Mouse (Mus musculus): ENCODE results near the gene Arhgap45.

Gene Arhgap45

DNA sequence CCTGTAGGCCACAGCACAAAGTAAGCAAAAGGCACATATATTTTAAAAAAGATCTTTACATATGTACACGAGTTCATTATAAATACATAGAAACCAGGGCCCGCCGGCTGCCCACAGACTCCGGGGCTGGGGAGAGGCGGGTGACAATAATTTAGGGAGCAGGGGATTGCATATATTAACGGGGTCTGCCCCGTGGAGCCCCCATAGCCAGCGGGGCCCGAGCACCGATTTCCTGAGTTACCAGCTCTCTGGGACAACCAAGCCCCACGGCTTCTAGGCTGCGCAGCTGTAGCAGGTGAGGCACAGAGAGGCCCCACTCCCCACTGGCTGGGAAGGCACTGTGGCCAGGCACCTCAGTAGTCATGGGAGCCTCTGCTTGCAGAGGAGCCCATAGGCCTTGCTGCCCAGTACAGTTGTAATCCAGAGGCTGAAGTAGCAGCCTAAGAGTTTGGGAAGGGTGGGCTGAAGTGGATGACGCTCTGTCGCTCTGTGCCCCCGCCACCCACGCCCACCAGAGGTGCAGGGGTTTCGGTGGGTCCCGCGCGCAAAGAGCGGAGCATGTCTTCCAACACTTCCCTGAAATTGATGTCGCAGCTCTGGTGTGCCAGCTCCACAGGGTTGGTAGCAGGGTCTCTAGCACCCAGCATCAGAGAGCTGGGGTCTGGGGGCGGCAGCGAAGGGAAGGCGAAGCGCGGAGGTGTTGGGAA lies 40.7 kb downstream of the Arhgap45 start:
- no peak for DNase-seq

DNA sequence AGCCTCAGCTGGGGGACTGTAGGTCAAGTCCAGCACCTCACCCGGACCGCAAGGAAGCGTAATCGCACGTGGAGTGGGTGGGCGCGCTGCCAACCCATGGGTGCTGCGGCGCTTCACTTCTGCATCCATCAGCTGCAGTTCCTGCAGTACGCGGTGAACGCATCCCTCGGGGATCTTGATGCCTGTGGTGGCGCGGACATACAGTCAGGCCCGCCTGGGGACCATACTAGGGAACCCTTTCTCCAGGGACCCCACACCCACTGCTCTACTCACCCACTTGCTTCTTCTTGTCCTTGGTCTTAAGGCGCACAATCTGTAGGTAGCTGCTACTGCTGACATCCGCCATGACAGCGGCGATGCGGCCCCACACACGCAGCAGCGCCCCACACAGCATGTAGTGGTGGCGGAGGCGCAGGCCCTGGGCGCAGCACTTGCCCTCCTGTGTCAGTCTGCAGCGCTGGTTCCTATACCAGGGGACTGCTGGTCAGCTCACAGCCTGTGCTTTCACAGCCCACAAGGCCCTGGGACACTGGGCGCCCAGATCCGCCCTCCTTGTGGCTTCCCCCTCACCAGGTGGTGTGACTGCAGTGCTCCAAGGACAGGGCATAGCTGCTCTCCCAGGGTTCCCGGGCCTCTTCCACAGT lies 41.4 kb downstream of the Arhgap45 start:
- peak in 1 of 2 experiments; percentile 52 for DNase-seq

DNA sequence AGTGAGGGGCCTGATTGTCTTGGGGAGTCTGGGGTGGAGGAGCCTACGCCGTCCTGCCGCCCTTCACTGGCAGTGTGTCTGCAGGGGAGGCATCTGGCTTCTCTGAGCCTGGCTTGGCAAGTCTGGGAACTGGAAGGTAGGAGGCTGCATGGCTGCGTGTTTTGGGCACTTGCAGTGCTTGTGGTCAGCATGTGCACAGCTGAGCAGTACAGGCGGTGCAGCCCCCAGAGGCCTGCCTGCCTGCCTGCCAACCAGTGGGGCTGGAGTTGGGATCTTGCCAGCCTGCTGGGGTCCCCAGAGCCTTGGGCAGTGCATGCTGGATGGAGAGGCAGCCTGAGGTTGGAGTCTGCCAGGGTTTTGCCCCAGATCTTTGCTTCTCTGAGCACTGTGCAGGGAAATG lies 46.7 kb downstream of the Arhgap45 start:
- DNase-seq: no peak

DNA sequence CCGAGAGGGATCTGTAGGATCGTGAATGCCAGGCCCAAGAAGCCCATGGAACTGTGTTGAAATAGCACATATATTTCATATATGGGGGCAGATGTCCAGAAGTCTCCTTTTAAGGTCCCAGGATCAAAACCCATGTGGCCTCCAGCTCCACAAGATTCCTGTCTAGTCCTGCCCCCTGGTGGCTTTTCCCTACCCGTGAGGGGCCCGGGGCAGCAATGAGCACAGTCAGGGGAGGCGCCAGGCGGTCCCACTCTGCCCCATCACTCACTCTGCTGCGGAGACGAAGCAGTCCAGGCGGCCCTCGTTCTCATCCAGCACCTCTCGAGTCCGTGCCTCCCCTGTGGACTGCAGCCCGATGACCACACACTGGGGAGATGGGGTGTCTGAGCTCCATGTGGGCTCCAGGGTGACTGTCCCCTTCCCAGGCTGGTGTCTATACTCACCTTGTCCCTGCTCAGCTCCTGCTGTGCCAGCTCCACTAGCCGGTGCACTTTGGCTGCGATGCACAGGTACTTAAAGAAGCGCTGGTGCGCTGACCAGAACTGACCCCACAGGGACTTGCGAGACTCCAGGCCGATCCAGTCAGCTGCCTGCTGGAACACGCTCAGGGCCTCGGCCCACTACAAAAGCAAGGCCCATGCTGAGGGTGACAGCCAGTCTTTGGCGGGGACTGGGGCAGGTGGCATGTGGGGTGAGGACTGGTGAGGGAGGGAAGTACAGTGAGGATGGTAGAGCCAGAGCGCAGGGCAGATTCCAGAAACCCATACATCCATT lies 47.6 kb downstream of the Arhgap45 start:
- DNase-seq: no peak

DNA sequence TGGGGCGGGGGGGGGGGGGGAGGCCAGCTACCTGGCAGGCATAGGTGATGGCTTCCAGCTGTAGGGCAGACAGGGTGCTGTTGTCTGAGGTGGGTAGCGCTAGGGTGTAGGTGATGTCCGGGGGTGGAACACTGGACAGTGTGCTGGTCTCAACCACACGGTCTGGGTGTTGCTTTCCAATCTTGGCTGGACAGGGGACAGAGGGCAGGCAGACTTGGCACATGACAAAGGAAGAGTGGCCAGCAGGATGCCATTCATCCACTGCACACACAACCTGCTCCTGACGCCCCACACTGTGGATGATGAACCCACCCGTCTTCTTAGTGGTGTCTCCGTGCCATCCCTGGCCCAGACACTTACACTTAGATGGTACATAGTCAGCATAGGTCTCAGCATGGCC lies 52.8 kb downstream of the Arhgap45 start:
- DNase-seq: no peak

DNA sequence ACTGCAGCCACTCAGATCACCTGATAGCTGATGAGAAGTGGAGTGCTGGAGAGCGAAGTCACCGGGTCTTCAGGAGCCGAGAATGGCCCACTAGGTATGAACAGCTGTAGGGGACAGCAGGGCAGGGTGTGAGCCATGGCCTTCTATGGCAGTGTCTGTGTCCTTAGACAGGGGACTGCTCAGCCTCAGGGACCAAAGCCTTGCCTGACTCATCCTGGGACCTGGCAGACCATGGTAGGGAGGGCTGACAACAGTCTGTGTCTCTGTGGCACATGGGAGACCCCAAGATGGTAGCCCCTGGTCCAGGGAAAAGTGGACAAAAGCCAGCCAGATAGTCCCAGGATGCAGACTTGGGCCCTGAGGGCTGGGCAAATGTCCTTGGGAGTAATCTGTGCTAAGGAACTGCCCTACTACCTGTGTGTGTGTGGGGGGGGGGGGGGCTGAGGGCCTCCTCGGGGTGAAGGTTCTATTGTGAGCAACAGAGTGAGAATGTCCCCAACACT lies 53.5 kb downstream of the Arhgap45 start:
- DNase-seq: no peak

DNA sequence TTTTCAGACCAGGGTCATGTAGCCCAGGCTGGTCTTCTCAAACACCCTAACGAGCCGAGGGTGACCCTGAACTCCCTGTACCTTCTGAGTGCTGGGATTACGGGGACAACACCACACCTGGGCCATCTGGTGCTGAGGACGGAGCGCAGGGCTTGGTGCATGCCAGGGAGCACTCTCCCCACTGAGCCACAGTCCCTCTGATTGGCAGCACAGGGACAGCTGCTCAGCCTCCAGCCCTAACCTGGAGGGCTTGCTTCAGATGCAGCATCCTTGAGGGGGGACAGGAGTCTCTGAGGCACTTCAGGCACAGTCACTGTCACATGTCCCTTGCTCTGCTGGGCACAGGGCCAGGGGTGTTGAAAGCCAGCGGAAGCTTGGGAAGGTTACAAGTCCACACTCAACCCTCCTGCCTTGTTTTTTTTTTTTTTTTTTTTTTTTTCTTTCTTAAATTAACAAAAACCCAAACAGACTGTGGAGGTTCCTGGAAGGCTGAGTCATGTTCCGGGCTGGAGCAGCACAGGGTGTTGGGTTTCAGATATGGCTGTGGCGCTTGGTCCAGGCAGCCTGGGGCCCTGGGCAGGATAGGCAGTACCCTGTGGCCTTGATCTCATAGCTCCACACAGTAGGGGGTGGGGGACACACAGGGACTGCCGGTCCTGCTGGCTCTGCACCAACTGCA lies 54.5 kb downstream of the Arhgap45 start:
- DNase-seq: peak; percentile 91 to 93

DNA sequence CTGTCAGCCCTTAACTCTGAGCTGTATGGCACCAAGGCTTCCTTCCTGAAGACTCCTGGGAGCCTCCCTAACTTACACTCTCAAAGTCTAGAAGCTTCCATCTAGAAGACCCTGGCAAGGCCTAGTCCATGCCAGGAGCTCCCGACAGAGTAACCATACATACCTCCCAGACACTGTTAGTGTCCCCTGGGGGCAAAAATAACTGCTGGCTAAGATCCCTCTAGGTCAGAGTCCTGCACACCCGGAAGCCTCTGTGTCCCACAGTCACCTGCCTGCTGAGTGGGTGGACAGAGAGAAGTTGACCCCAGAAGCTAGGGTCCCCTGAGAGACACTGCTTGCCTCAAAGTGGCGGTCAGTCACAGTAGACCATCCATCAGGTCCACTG lies 55.1 kb downstream of the Arhgap45 start:
- DNase-seq: no peak

DNA sequence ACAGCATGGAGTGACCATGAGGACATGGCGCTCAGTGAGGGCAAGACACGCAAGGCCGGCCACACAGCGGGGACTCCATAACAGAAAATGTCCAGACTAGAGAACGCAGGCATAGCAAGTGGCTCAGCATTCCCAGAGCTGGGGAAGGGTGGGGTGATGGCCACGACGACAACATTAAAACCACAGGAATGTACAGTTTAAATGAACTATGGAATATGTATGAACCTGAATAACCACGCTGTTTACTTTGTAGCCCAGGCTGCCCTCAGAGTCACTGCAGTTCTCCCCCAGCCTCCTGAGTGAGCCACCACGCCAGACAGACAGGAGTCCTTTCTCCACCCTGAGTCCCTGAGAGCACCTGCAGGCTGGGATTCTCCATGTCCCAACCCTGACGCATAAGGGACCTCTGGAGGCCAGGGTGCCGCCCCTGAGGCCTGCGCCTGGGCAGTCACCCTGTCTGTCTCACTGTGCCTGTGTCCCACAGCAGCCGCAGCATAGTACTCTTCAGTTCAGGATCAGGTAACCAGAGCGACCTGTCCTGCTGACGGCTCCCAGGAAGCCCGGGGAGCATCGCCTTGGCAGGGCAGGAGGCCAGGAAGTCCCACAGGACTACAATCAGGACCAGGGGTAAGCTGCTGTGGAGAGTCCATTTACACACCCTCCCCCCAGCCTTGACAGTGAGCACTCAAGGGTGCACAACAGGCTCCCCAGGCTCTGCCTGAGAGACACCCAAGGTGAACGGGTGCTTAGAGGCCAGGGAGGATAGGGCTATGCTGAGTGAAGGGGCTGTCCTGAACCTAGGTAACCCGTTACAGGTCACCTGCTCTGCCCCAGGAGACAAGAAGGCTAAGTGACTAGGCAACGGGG lies 56.4 kb downstream of the Arhgap45 start:
- peak in 1 of 2 experiments; percentile 43 for DNase-seq

DNA sequence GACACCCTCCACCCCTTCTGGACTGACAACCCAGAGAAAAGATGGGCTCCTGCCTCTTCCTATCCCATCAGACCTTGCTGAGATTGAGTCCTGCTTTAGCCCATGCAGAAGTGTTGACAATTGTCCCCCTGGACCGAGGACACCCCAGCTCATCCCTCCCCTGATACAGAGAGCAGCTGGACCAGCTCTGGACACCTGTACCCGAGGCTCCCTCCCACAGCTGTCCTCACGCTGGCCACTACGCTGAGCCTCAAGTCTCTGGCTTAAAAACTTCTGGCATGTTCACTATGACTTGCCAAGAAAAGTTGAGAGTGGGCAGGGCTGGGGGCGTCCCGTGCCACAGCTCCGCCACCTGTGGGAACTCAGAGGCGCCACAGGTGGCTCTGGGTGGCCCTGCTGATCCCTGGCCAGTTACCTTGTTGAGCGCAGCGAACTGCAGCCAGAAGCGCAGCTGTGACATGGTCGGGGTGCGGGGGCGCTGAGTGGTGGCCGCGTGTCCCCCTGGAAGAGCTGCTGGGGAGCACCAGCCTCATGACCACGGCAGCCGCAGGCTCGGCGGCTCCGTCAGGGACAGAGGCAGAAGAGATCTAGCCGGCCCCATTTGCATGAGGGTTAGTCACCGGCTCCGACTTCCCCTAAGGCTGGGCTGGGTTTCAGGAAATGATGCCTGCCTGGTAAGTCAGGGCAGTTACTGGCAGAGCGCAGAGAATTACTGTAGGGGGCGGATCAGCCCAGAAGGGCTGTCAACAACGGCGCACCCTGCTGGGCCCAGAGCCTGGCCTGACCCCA lies 58.6 kb downstream of the Arhgap45 start:
- peak; percentile 92 to 95 for DNase-seq

DNA sequence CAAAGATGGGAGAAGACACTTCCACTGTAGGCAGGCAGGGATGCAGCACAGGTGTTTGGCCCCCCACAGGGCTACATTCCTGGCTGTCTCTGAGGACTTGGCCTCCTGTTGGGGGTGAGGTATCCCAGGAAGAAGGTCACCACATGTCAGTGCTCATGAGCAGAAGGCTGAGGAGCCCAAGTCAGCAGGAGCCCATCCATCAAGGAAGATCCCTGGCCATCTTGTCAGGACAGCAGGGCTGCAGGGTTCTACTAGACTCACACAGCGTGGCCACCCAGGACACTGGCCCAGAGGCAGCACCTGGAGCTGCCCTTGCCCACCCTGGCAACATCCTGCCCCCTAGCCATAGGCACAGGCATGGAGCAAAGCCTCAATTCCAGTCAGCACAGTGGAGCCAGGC lies 59.5 kb downstream of the Arhgap45 start:
- DNase-seq: no peak

DNA sequence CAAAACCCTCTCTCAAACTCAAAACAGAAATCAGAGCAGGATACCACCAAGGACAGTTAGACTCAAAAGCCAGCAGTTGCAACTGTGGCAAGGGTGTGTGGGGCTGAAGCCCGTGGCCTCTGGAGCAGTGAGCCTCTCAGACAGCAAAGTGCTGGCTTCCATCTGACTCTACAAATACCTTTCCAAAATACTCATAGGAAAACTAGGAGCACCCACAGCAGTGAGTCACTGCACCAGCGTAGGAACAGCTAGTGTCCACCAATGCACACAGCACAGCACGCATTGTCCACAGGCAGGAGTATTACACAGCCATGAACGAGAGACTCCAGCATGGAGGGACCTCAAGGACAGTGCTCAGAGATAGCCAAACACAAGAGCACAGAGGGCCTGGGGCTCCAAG lies 59.9 kb downstream of the Arhgap45 start:
- DNase-seq: no peak

DNA sequence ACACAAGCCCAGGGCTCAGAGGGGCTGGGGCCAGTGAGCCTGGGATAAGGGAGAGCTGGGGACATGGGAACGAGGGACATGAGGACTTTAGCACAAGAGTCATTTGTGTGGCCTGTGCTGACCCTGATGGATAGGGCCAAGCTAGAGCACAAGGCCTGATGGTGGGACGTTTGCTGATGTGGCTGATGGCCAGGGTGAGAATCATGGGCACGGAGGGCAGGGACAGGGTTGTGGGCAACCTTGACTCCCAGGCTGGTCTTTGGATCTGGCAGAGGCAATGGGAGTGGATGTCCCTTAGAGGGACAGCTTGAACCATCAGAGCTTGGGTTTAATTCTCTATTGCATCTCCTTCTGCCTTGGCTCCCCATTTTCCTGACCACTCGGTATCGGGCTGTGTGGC lies 60.9 kb downstream of the Arhgap45 start:
- DNase-seq: no peak

DNA sequence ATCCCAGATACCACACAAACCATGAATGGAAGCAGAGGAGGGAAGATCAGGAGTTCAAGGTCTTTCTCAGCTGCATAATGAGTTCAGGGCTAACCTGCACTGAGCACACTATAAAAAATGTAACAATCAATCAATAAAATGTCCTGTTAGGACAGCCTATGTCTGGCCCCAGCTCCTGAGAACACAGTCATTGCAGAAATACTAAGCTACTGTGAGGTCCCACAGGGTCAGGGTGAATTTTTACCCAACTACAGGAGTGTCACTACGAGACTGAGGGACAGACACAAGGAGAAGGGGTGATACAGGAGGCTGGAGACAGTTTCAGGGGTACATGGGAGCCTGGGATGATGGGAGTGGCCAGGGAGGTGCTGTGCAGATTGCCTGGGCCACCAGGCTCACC lies 61.9 kb downstream of the Arhgap45 start:
- no peak for DNase-seq

DNA sequence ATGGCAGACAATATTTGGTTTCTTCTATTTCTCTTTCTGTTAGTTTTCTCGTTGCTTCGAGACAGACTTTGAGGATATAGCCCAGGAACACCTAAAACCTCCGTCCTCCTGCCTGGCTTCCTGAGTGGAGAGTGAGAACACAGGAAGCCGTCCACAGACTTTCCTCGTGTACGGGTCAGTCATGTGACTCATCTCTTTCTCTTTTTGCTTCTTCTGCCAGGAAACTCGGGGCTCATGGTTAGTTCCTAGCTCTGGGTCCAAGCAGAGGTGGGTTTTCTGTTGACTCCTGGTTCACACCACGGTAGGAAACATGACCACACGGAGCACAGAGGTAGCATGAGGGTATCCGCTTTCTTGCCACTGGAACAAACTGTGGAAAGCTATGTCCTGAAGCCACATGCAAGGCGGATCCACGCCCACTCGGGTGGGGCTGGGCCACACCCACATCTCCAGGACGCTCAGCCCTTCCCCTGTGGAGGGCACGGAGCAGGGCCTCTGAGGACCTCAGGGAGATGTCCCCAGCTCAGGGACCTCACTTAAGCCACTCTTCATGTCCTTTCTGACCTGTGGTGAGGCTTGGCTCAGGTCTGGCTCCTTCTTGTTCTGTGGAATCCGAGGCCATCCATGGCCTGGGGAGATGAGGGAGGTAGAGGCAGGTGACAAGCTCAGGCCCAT lies 64.1 kb downstream of the Arhgap45 start:
- DNase-seq: no peak

Data from lung, adult 18-20 months (tissue).